Mouse (Mus musculus) ovary, adult 10 weeks (tissue): Measurements from ENCODE around the gene Rnf121. TPM values are rescaled to one million over a fixed set of nuclear protein-coding genes. Genes with fewer than 3 reads are reported as not detected.

Experiments used
- polyA plus RNA-seq: library from polyadenylated mRNA; stranded (reverse); fragments of 350-450 nt; fragmentation: Illumina TruSeq; extraction: RNeasy Lipid Tissue Mini Kit (QIAGEN cat#74804); gene quantifications from one replicate; pipeline ENCODE4 v1.2.3, GENCODE M21; 2014

Rnf121 gene
- polyA plus RNA-seq: 10.1 TPM

GRCm38 (mm10) chr7:102065046-102065891 lies at the start of gene Rnf121, which contains the start of the genes Xndc1 and Xntrpc:
Gene Rnf121, minus strand, starts transcription at chr7:102065469.
Gene Xndc1, plus strand, starts transcription at chr7:102065511.
Gene Xntrpc, plus strand, starts transcription at chr7:102065713.

GRCm38 (mm10) chr7:102109171-102109570 lies 43.9 kb upstream of the Rnf121 start, which contains the start of gene Art5:
Gene Art5, minus strand, starts transcription at chr7:102109489.

GRCm38 (mm10) chr7:102101487-102101886 lies 36.2 kb upstream of the Rnf121 start, which contains the start of gene Art1:
Gene Art1, plus strand, starts transcription at chr7:102101743.

GRCm38 (mm10) chr7:102082816-102083215 lies 17.5 kb upstream of the Rnf121 start, which contains the start of gene Trpc2:
Gene Trpc2, plus strand, starts transcription at chr7:102083116.

GRCm38 (mm10) chr7:102018590-102018989 lies 46.7 kb downstream of the Rnf121 start, which contains the start of gene Il18bp:
Gene Il18bp, minus strand, starts transcription at chr7:102018690.

Other genes starting within 250 kb of the Rnf121 start
- not detected for gene Phox2a, start 247.2 kb downstream of the Rnf121 start, polyA plus RNA-seq
- gene Inppl1, start 227.2 kb downstream of the Rnf121 start, polyA plus RNA-seq: 43.3 TPM
- gene Folr2, start 208.3 kb downstream of the Rnf121 start, polyA plus RNA-seq: not detected
- gene Anapc15, start 201.8 kb downstream of the Rnf121 start, polyA plus RNA-seq: 8.1 TPM
- gene Folr1, start 194.7 kb downstream of the Rnf121 start, polyA plus RNA-seq: 12.2 TPM
- 8.6 TPM for gene Lamtor1, start 159.6 kb downstream of the Rnf121 start, polyA plus RNA-seq
- gene Tomt, start 159.1 kb downstream of the Rnf121 start, polyA plus RNA-seq: not detected
- 3.6 TPM for gene Lrrc51, start 131.6 kb downstream of the Rnf121 start, polyA plus RNA-seq
- 125 TPM for gene Numa1, start 131.4 kb downstream of the Rnf121 start, polyA plus RNA-seq
- gene Il18bp, start 46.8 kb downstream of the Rnf121 start, polyA plus RNA-seq: 12.7 TPM
- 14.4 TPM for gene Xndc1, start within 50 bp of the Rnf121 start, polyA plus RNA-seq
- not detected for gene Xntrpc, start 244 bp upstream of the Rnf121 start, polyA plus RNA-seq
- gene Trpc2, start 17.6 kb upstream of the Rnf121 start, polyA plus RNA-seq: not detected
- gene Art1, start 36.3 kb upstream of the Rnf121 start, polyA plus RNA-seq: not detected
- not detected for gene Art5, start 44.0 kb upstream of the Rnf121 start, polyA plus RNA-seq
- not detected for gene Chrna10, start 51.4 kb upstream of the Rnf121 start, polyA plus RNA-seq
- gene Nup98, start 144.7 kb upstream of the Rnf121 start, polyA plus RNA-seq: 76.1 TPM
- 71.1 TPM for gene Pgap2, start 144.7 kb upstream of the Rnf121 start, polyA plus RNA-seq
- gene Rhog, start 190.6 kb upstream of the Rnf121 start, polyA plus RNA-seq: 3.9 TPM
- 10.8 TPM for gene Stim1, start 202.3 kb upstream of the Rnf121 start, polyA plus RNA-seq